Mouse (Mus musculus) liver, embryonic 13.5 days (tissue): Measurements from ENCODE around the gene Olfr76. TPM values are rescaled to one million over a fixed set of nuclear protein-coding genes. Genes with fewer than 3 reads are reported as not detected.
"Not testable (repeated sequence)": the region's sequence is repeated elsewhere in the genome, so short reads cannot be mapped to it uniquely, and the experiment has no call there.

Experiments used
- ATAC-seq: fragments of 200-750 bp; cut with Nextera tagmentation; 2 replicates; pipeline ENCODE4 v1.8.0; 2017; ENCODE audit warnings: low read depth, mild to moderate bottlenecking, moderate number of reproducible peaks, moderate library complexity
- DNase-seq: peaks from one replicate; pipeline ENCODE4 v3.0.0; 2022
- H3K27ac ChIP-seq: fragments of 300-500 bp; sonication (generic); 2 replicates; pipeline ENCODE4 v1.5.1; 2015; ENCODE audit warnings: moderate library complexity, mild to moderate bottlenecking, inconsistent platforms
- H3K27me3 ChIP-seq: fragments of 300-500 bp; sonication (generic); 2 replicates; pipeline ENCODE4 v1.6.1; 2015; ENCODE audit warnings: mild to moderate bottlenecking, inconsistent platforms
- H3K36me3 ChIP-seq: fragments of 300-500 bp; sonication (generic); 2 replicates; pipeline ENCODE4 v1.6.1; 2015; ENCODE audit warnings: mild to moderate bottlenecking, inconsistent platforms
- H3K4me1 ChIP-seq: fragments of 300-500 bp; sonication (generic); replicated peaks from 2 replicates; pipeline ENCODE4 v1.6.1; 2015; ENCODE audit warnings: inconsistent platforms
- H3K4me2 ChIP-seq: fragments of 300-500 bp; sonication (generic); 2 replicates; pipeline ENCODE4 v1.6.1; 2015; ENCODE audit warnings: inconsistent platforms, mild to moderate bottlenecking, moderate library complexity
- H3K4me3 ChIP-seq: fragments of 300-500 bp; sonication (generic); replicated peaks from 2 replicates; pipeline ENCODE4 v1.5.1; 2015; ENCODE audit warnings: mild to moderate bottlenecking, inconsistent platforms
- H3K9ac ChIP-seq: fragments of 300-500 bp; sonication (generic); 2 replicates; pipeline ENCODE4 v1.6.1; 2015; ENCODE audit warnings: mild to moderate bottlenecking, inconsistent platforms
- H3K9me3 ChIP-seq: fragments of 300-500 bp; sonication (generic); replicated peaks from 2 replicates; pipeline ENCODE4 v1.6.1; 2016; ENCODE audit warnings: inconsistent platforms
- WGBS: fragments of 180-500 bp; shearing (Covaris S2); methylation state at CpG from one replicate; pipeline ENCODE4 v1.1.7; 2015; ENCODE audit not compliant: insufficient replicate concordance; 5-methylcytosine and 5-hydroxymethylcytosine counted together
- polyA plus RNA-seq: library from polyadenylated mRNA; unstranded; fragments of >200 nt; fragmentation: Nextera tagmentation; extraction: Ambion mirVana; gene quantifications from 2 replicates; pipeline ENCODE4 v1.2.1, GENCODE M21; 2015

The Olfr76 gene
- polyA plus RNA-seq, result not detected in 2 replicates

DNA sequence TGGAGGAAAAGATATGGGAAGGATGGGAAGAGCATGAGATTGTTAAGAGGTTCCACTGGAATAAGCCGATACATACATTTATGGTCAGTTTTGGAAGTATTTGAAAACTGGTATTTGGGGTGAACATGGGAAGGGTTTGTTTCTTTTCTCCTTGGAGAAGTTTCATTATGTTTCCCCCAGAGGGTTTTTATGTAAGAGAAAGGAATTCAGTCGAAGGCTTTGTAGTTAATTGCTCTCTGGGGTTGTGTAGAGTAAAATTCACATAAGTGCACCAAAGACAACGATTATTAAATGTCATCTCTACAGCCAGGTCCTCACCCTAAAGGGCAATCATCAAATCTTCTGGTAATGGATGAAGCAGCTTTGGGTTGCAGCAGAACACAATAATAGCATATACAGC, at the start of gene Olfr76:
Gene Olfr76 (minus strand): TSS at position 101 of the 400 bp plus-strand sequence.
- Histone ChIP-seq H3K9ac (no peak within 1 kb of the TSS), H3K4me3 (no peak within 1 kb of the TSS), H3K4me2 (no peak within 1 kb of the TSS), H3K36me3 (no peaks in the 10 kb centered on the region), H3K27ac (no peak within 1 kb of the TSS), H3K27me3 (no peaks in the 10 kb centered on the region), H3K4me1 (no peaks in the 10 kb centered on the region), H3K9me3 (no peaks in the 10 kb centered on the region)
- WGBS, result 55% methylated on average over 3 of the region's 3 CpGs
- DNase-seq, result no peak
- no peak for ATAC-seq

DNA sequence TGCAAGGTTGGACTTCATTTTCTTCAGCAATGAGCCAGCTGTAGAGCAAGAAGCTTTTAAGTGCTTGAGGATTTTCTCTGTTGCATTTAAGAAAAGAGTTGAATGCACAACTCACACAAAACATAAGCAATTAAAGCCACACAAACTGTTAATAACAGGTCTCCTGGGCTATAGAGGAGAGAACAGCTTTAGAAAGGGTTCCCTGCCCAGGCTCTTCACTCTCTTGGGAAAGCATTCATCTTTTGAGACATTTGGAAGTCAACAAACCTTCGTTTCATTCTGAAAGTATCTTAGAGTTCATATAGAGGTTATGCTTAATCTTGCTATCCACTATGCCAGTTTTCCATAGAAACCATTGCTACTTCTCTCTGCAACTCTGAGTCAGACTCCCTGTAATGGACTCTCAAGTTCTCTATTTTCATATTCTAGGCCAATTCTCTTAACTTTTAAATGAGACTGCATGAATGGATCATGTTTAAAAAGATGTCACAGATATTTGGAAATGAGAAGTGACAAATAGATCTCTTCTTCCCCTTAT, 47.1 kb upstream of the Olfr76 start, which contains the start of gene Olfr1555-ps1:
Gene Olfr1555-ps1 (minus strand): TSS at position 51 of the 538 bp plus-strand sequence.
- ATAC-seq, H3K9ac ChIP-seq: not testable (repeated sequence)
- 30% methylated on average over 1 of the region's 1 CpGs for whole genome bisulfite sequencing

DNA sequence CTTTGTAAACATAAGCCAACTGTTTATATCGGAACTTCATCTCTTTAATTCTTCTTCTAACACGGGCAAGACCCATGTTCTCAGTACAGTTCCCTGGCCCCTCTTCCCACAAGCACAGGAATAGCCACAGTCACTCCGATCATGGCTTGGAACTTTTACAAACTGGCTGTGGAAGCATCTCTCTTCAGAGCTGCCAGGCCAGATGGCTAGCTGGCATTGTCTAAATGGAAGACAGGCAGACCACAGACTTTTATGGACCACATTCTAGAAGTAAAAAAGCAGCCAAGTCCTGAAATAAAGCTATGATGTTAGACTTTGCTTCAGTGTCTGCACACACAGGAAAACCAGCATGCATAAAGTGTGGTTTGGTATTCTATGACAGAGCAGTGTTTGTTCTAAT, 22.4 kb upstream of the Olfr76 start:
- H3K4me1 ChIP-seq, result no peaks in the 10 kb centered on the region
- ATAC-seq, result no peak
- no peak for DNase-seq
- WGBS, result 66% methylated on average over 3 of the region's 3 CpGs
- no peak overlapping the region for H3K27ac ChIP-seq
- no peak overlapping the region for H3K9ac ChIP-seq
- no peaks in the 10 kb centered on the region for H3K36me3 ChIP-seq
- no peak overlapping the region for H3K4me3 ChIP-seq
- H3K27me3 ChIP-seq, result no peaks in the 10 kb centered on the region
- no peak overlapping the region for H3K4me2 ChIP-seq
- H3K9me3 ChIP-seq, result no peaks in the 10 kb centered on the region

More for the DNA sequence above, 47.1 kb upstream of the Olfr76 start, which contains the start of gene Olfr1555-ps1:
- H3K27me3 ChIP-seq, DNase-seq, H3K27ac ChIP-seq, H3K4me2 ChIP-seq, H3K4me3 ChIP-seq, H3K4me1 ChIP-seq, H3K9me3 ChIP-seq, H3K36me3 ChIP-seq: not testable (repeated sequence)

DNA sequence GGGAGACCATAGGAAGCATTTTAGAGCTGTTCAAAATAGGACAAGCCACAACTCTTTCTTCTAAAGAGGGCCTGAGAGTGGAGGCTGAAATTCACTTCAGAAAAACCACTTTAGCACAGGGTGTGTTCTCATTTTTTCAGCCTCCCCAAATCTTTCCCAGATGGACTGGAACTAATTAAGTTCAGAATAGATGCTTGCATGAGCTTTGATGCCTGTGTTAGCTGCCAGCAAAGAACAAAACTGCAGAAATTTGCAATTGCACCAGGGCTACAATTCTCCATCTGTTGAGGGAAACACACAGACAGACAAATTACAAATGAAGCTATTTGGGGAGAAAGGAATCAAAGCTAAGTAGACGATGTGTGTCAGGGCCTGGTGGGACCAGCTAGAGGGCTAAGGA, 20.4 kb upstream of the Olfr76 start:
- H3K4me2 ChIP-seq, result no peak overlapping the region
- ATAC-seq (no peak), DNase-seq (no peak)
- H3K9ac ChIP-seq, result no peak overlapping the region
- no peaks in the 10 kb centered on the region for H3K36me3 ChIP-seq
- H3K9me3 ChIP-seq, result no peaks in the 10 kb centered on the region
- no peaks in the 10 kb centered on the region for H3K27me3 ChIP-seq
- no peak overlapping the region for H3K4me3 ChIP-seq
- H3K27ac ChIP-seq, result no peak overlapping the region
- 84% methylated on average over 1 of the region's 1 CpGs for WGBS
- no peaks in the 10 kb centered on the region for H3K4me1 ChIP-seq

DNA sequence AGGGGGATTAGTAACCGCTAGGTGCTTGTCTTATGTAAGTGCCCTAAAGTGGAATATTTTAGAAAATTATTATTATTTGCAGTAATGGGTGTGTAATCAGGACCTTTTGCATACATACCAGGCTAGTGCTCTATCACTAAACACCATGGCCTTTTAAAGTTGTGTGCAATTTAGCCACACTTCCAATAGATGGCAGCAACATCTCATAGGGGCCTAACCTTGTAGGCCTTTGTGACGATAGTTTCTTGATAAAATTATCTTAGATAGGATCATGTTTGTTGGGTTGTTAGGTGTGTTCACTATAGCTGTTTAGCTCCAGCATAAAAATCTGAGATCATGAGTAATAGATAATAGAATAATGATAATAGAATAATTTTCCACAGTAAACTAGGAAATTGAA, 11.3 kb upstream of the Olfr76 start:
- DNase-seq (no peak), ATAC-seq (no peak)
- Histone ChIP-seq H3K9ac (no peak overlapping the region), H3K9me3 (no peaks in the 10 kb centered on the region), H3K4me2 (no peak overlapping the region), H3K36me3 (no peaks in the 10 kb centered on the region), H3K27me3 (no peaks in the 10 kb centered on the region), H3K27ac (no peak overlapping the region), H3K4me3 (no peak overlapping the region), H3K4me1 (no peaks in the 10 kb centered on the region)
- WGBS, result 26% methylated on average over 2 of the region's 2 CpGs

DNA sequence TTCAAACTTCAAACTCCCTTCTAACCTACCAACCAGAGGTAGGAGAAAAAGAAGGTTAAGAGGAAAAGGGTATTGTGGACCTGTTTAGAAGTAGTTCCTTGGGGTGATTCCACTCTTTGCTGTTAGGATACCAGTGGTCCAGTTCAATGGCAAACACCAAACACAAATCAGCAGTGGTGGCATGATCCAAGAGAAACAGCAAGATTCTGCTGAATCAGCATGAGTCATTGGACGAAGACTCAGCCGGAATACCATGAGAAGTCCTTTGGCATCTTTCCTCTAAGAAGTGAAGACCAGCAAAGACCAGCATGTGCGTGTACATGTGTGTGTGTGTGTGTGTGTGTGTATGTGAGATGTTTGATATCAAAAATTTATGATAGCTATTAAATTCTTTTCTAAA, 6.5 kb downstream of the Olfr76 start:
- H3K36me3 ChIP-seq, result no peaks in the 10 kb centered on the region
- no peak for ATAC-seq
- no peak overlapping the region for H3K4me2 ChIP-seq
- no peaks in the 10 kb centered on the region for H3K27me3 ChIP-seq
- no peak for DNase-seq
- no peak overlapping the region for H3K27ac ChIP-seq
- H3K4me1 ChIP-seq, result no peaks in the 10 kb centered on the region
- WGBS, result 75% methylated on average over 3 of the region's 3 CpGs
- H3K9ac ChIP-seq, result no peak overlapping the region
- no peak overlapping the region for H3K4me3 ChIP-seq
- H3K9me3 ChIP-seq, result no peaks in the 10 kb centered on the region

DNA sequence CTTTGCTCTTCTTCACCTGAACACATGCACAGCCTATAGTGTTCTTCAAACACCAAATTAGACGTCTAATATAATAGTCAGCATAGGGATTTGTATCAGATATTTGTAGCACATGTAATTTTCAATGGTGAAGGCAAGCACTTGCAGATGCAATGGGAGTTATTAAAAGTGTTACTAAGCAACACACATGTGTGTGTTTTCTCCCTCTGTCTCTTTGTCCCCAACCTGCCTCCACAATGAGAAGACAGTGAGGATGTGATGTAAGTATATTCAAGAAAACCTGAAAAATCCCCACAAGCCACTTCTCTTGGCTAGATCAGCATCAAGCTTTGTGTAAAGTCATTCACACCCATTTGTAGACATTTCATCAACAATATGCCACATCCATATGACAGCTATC, 7.2 kb downstream of the Olfr76 start, which contains the start of gene Olfr1428:
Gene Olfr1428 (minus strand): TSS at position 101 of the 400 bp plus-strand sequence.
- Histone ChIP-seq H3K9me3 (no peaks in the 10 kb centered on the region), H3K4me1 (no peaks in the 10 kb centered on the region), H3K4me3 (no peak within 1 kb of the TSS), H3K36me3 (no peaks in the 10 kb centered on the region), H3K9ac (no peak within 1 kb of the TSS), H3K27me3 (no peaks in the 10 kb centered on the region), H3K4me2 (no peak within 1 kb of the TSS), H3K27ac (no peak within 1 kb of the TSS)
- no peak for DNase-seq
- 45% methylated on average over 1 of the region's 1 CpGs for WGBS
- ATAC-seq, result no peak

DNA sequence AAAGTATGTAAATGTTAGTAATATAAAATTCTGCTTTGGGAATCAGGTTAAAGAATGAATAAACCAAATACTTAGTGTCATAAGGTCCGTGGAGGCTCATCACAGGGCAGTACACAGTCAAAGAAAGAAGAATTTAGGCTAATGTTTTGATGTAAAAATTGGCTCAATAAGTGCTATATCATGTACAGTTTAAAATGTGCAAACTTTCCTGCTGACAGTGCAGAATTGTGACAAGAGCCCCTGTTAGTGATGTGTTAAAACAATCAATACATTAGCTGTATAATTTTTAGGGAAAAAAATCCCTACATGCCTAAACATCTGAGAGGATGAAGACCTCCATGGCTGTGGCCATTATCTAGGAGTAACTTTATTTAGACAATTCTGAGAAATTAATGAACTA, 9.2 kb downstream of the Olfr76 start:
- no peaks in the 10 kb centered on the region for H3K27me3 ChIP-seq
- no peaks in the 10 kb centered on the region for H3K4me1 ChIP-seq
- no peaks in the 10 kb centered on the region for H3K36me3 ChIP-seq
- ATAC-seq, result no peak
- H3K27ac ChIP-seq, result no peak overlapping the region
- H3K4me3 ChIP-seq, result no peak overlapping the region
- no peak overlapping the region for H3K9ac ChIP-seq
- DNase-seq, result no peak
- H3K9me3 ChIP-seq, result no peaks in the 10 kb centered on the region
- WGBS, result 37% methylated on average over 1 of the region's 1 CpGs
- H3K4me2 ChIP-seq, result no peak overlapping the region

DNA sequence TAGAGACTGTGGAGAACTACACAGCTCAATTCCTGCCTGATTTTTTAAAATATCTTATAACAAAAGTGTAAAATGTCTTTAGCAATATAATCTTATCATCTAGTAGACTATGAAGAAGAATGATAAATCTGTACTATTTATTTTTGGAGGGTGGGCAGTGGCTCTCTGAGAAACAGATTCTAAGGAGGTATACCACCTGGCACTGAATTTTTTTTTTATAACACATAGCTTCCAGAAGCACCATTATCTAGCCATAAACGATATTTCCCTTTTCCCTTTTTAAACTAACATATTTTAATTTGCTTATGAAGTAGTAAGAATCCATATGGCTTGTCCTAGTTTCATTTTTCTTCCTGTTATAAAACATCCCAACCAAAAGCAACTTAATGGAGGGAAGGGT, 18.5 kb downstream of the Olfr76 start:
- no peak overlapping the region for H3K27ac ChIP-seq
- WGBS, result 39% methylated on average over 1 of the region's 1 CpGs
- no peaks in the 10 kb centered on the region for H3K4me1 ChIP-seq
- DNase-seq, result no peak
- H3K9me3 ChIP-seq, result no peaks in the 10 kb centered on the region
- H3K27me3 ChIP-seq, result no peaks in the 10 kb centered on the region
- H3K36me3 ChIP-seq, result no peaks in the 10 kb centered on the region
- H3K4me3 ChIP-seq, result no peak overlapping the region
- ATAC-seq, result no peak
- H3K9ac ChIP-seq, result no peak overlapping the region
- H3K4me2 ChIP-seq, result no peak overlapping the region

DNA sequence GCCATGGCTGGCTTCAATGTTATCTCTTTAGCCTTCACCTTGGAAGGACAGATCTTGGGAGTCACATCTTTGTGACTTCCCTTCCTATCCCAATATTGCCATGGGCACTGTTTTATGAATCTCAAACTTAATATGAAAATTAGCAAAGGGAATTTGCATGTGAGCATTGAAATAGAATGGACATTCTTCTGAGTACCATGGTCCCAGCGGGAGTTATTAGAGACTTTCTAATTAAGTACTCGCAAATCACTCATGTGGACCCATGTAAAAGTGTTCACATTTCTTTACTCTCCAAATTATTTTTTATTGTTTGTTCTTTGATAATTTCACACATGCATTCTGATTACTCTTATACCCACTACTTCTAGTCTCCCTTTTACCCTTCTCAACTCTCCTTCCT, 19.8 kb downstream of the Olfr76 start, which contains the start of gene Olfr1427:
Gene Olfr1427 (minus strand): TSS at position 101 of the 400 bp plus-strand sequence.
- Histone ChIP-seq H3K4me3 (no peak within 1 kb of the TSS), H3K4me2 (no peak within 1 kb of the TSS), H3K27me3 (no peaks in the 10 kb centered on the region), H3K27ac (no peak within 1 kb of the TSS), H3K9me3 (no peaks in the 10 kb centered on the region), H3K9ac (no peak within 1 kb of the TSS), H3K4me1 (no peaks in the 10 kb centered on the region), H3K36me3 (no peaks in the 10 kb centered on the region)
- ATAC-seq (no peak), DNase-seq (no peak)
- WGBS, result 78% methylated on average over 2 of the region's 2 CpGs

DNA sequence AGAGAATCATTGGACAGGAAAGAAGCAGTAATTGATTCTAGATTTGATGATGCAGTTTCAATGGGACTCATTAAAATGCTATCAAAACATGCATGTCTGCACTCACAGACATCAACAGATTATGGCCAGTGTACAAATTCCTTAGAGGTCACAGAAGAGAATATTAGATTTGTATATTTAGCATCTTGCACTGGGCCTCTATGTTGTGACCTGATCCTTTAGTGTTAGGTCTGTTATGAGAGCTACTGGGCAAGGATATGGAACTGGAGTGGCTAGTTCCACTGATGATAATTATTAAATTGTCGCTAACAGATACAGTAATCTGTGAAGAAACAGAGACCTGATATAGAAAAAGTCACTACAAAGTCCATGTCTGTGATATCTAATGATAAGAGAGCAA, 31.1 kb downstream of the Olfr76 start, which contains the start of gene Olfr1426:
Gene Olfr1426 (minus strand): TSS at position 101 of the 400 bp plus-strand sequence.
- Histone ChIP-seq H3K27ac (no peak within 1 kb of the TSS), H3K27me3 (no peaks in the 10 kb centered on the region), H3K36me3 (no peaks in the 10 kb centered on the region), H3K4me2 (no peak within 1 kb of the TSS), H3K4me1 (no peaks in the 10 kb centered on the region), H3K9ac (no peak within 1 kb of the TSS), H3K9me3 (no peaks in the 10 kb centered on the region), H3K4me3 (no peak within 1 kb of the TSS)
- DNase-seq (no peak), ATAC-seq (no peak)
- 52% methylated on average over 1 of the region's 1 CpGs for WGBS

DNA sequence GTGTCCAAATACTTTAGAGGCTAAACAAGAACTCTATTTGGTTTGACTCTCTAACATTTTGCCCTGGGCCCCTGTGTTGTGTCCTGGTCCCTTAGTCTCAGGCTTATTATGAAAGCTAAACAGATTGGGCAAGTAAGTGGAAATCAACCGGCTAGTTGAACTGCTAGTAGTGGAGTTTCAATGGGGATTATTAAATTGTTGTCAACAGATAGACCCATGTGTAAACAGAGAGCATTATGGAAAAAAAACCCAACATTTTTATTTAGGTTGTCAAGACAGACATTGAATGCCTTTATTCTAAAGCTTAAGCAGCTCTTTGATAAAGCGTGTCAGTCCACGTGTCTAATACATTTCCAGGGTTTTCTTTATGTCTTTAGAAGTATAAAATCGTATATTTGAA, 45.4 kb downstream of the Olfr76 start, which contains the start of gene Olfr1425:
Gene Olfr1425 (minus strand): TSS at position 101 of the 400 bp plus-strand sequence.
- not testable (repeated sequence) for H3K27ac ChIP-seq, H3K9ac ChIP-seq, H3K36me3 ChIP-seq, H3K4me3 ChIP-seq, H3K9me3 ChIP-seq, ATAC-seq, H3K4me2 ChIP-seq, H3K4me1 ChIP-seq, DNase-seq, H3K27me3 ChIP-seq
- 66% methylated on average over 4 of the region's 4 CpGs for WGBS
